Mouse (Mus musculus) hematopoietic stem cell, adult 5-6 weeks (primary cell): ENCODE measurements around the gene Slc11a1. TPM values are rescaled to one million over a fixed set of nuclear protein-coding genes. Genes with fewer than 3 reads are reported as not detected.
A peak's percentile ranks its signal among the peaks of the same experiment; 100 is the strongest.

Source experiments
- ATAC-seq, 2 experiments: fragments of 125-278 bp in 1 of 2; replicated peaks in 1 of 2; 2 replicates each; pipeline ENCODE4 v1.8.0; 2016 to 2017; ENCODE audit warnings: inconsistent platforms in 2 of 2, mild to moderate bottlenecking in 2 of 2, moderate number of reproducible peaks in 2 of 2, low read depth in 1 of 2, moderate TSS enrichment in 1 of 2; ENCODE audit not compliant: low FRiP score in 2 of 2, poor library complexity in 2 of 2, severe bottlenecking in 2 of 2, insufficient read depth in 1 of 2, low TSS enrichment in 1 of 2
- total RNA-seq: library from RNA; stranded (forward); fragments of 172-1452, 232-1000 nt; gene quantifications from 2 replicates; pipeline ENCODE4 v1.2.3, GENCODE M21; 2017

Gene Slc11a1
- total RNA-seq, 1 experiment from 2014 or later: not detected

GRCm38 (mm10) chr1:74425845-74426244 lies 50.9 kb downstream of the Slc11a1 start:
- no peak for ATAC-seq

- no peak for ATAC-seq
Observed at GRCm38 (mm10) chr1:74433220-74433619, 58.2 kb downstream of the Slc11a1 start.

DNA sequence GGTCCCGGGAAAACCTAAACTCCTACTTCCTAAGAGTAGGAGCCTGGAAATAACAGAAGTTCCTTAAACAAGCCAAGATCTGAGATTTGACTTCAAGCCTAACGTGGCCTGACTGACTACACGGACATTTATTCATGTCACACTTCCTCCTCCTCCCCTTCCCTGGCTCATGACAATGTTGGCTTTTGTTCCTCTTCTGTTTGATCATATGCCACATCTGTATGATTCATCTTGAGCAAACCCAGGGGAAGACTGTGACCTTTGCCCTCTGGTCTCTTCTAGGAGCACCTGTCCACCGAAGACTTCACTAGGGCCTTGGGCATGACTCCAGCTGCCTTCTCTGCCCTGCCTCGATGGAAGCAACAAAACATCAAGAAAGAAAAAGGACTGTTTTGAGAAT lies 59.6 kb downstream of the Slc11a1 start:
- ATAC-seq: no peak

- ATAC-seq: peak; percentile 69 to 80
Observed at GRCm38 (mm10) chr1:74435563-74435962, 60.6 kb downstream of the Slc11a1 start.

Other genes starting within 250 kb of the Slc11a1 start
- 2.3 and 2.7 TPM in 2 replicates for gene Rufy4, start 249.7 kb upstream of the Slc11a1 start, total RNA-seq
- 9.0 and 19.4 TPM in 2 replicates for gene Cxcr2, start 221.2 kb upstream of the Slc11a1 start, total RNA-seq
- 0.15 and 0.56 TPM in 2 replicates for gene Cxcr1, start 180.6 kb upstream of the Slc11a1 start, total RNA-seq
- gene Arpc2, start 139.1 kb upstream of the Slc11a1 start, total RNA-seq: 345 and 397 TPM in 2 replicates
- gene Gpbar1, start 96.6 kb upstream of the Slc11a1 start, total RNA-seq: 0.15 TPM in 1 of 2 replicates, not detected in the other
- gene Aamp, start 90.5 kb upstream of the Slc11a1 start, total RNA-seq: 115 and 150 TPM in 2 replicates
- gene Pnkd, start 90.3 kb upstream of the Slc11a1 start, total RNA-seq: 12.3 and 29.0 TPM in 2 replicates
- gene Tmbim1, start 69.6 kb upstream of the Slc11a1 start, total RNA-seq: 29.9 and 36.7 TPM in 2 replicates
- gene Catip, start 13.1 kb upstream of the Slc11a1 start, total RNA-seq: 1.3 TPM in 1 of 2 replicates, not detected in the other
- gene Ctdsp1, start 16.3 kb downstream of the Slc11a1 start, total RNA-seq: 38.1 and 40.0 TPM in 2 replicates
- 0.55 TPM in 1 of 2 replicates, not detected in the other for gene Vil1, start 34.2 kb downstream of the Slc11a1 start, total RNA-seq
- 73.4 and 82.5 TPM in 2 replicates for gene Cnot9, start 130.9 kb downstream of the Slc11a1 start, total RNA-seq
- not detected in 2 replicates for gene Plcd4, start 167.7 kb downstream of the Slc11a1 start, total RNA-seq
- 62.7 and 63.0 TPM in 2 replicates for gene Usp37, start 169.1 kb downstream of the Slc11a1 start, total RNA-seq
- gene Zfp142, start 213.1 kb downstream of the Slc11a1 start, total RNA-seq: 10.2 and 18.1 TPM in 2 replicates
- 14.9 and 25.4 TPM in 2 replicates for gene Bcs1l, start 213.1 kb downstream of the Slc11a1 start, total RNA-seq
- gene Rnf25, start 226.2 kb downstream of the Slc11a1 start, total RNA-seq: 33.0 and 39.7 TPM in 2 replicates
- 0.15 and 0.25 TPM in 2 replicates for gene Stk36, start 226.2 kb downstream of the Slc11a1 start, total RNA-seq